Mouse (Mus musculus) thymus, postnatal 36 days (tissue): ENCODE data around the gene Itgb2.
A peak's percentile ranks its signal among the peaks of the same experiment; 100 is the strongest.

Source experiments
- DNase-seq, 2 experiments: peaks; one replicate each; pipeline ENCODE4 v3.0.0; 2022; ENCODE audit warnings: mixed read lengths in 2 of 2

The Itgb2 gene

GRCm38 (mm10) chr10:77552162-77552561 lies 22.1 kb downstream of the Itgb2 start:
- DNase-seq = no peak

GRCm38 (mm10) chr10:77553285-77553684 lies 23.2 kb downstream of the Itgb2 start:
- DNase-seq = no peak

DNA sequence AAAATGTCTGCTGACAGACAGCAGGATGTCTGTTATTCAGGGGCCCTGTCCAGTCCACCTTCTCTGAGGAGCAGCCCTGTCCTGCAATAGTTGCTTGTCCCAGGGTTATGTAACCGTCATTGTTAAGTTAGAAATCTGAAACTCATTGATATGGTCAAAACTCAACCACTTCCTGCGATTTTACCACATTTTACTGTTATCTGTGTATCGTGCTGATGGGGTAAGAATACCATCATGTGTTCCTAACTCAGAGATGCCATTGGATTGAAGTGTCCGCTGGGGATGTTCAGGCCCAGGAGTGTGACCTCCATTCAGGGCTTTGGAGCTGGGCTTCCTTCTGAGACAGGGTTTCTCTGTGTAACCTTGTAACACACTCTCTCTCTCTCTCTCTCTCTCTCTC lies 24.9 kb downstream of the Itgb2 start:
- no peak for DNase-seq

DNA sequence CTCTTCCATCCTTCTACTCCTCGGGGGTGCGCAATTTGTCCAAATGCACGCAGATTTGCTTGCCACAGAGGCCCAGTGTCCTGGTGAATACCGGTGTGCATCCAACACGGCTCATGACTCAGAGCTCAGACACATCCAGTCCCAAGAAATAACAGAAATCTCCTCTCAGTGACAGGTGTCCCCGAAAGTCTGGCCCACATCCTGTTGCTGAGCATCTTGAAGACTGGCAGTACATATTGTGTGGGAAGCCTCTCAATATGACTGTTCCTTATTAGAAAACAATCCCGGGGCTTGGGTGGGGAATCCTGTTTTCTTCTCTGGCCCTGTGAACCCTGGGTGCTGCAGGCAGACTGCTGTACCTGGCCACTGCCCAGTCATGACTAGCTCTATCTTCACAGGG lies 26.6 kb downstream of the Itgb2 start:
- DNase-seq = no peak

DNA sequence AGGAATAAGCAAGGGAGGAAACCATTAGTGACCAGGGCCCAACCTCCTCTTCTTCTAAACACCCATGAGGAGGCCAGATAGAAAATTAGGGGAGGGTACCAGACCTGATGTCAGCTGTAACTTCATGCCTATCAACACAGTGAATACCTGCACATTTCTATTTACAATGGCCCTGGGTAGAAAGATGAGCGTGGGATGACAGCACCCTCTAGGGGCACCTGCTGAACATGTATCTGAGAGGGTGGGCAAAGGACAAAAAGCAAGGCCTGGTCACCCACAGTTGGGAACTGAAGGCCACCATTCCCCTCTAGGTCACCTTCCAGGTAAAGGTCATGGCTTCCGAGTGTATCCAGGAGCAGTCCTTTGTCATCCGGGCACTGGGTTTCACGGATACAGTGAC lies 27.6 kb downstream of the Itgb2 start:
- DNase-seq = peak in 1 of 2 experiments; percentile 30

DNA sequence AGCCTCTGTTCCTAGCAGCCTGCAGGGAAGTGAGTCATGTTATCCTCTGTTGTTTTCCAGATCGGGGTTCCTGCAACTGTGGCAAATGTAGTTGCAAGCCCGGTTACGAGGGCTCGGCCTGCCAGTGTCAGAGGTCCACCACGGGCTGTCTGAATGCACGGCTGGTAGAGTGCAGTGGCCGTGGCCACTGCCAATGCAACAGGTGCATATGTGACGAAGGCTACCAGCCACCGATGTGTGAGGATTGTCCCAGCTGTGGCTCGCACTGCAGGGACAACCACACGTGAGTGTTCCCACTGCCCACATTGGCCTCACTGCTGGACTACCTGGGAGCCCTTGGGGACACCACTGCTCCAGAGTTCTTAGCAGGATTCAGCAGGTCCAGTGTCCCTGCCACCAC lies 30.0 kb downstream of the Itgb2 start:
- no peak for DNase-seq

GRCm38 (mm10) chr10:77560830-77561229 lies 30.8 kb downstream of the Itgb2 start:
- no peak for DNase-seq

- no peak for DNase-seq
These were observed 31.5 kb downstream of the Itgb2 start for GRCm38 (mm10) chr10:77561508-77561907.

DNA sequence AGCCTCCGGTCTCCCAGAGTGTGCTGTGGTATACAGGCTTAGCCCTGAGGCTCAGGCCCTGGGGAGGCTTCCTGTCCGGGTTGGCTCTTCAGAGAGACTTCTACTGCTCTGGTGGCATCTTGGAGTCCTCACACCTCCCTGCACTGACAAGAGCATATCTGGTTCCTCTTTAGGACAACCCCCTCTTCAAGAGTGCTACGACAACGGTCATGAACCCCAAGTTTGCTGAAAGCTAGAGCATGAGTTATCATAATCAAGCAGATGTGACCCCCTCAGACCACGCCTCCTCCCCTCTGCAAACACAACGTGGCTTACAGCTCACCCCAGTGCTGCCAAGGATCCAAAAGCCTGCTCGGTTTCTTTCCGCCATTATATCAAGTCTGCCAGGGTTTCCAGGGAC lies 35.0 kb downstream of the Itgb2 start:
- no peak for DNase-seq

DNA sequence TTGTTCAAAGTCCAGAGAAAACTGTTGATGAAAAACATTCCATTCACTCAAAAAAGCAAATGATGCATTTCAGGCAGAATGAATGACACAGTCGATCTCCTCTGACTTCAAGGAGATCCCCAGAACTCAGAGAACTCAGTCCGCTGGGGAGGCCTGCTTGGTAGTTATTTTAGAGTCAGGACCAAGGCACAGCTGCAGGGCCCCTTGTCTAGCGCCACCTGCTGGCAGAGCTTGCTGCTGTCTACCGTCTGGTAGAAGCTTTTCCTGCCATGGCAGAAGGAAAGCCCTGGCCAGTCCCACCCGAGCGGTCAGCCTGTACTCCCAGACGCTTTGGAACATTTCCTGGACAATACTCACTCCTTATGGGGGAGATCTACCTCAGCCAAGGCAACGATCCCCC lies 36.6 kb downstream of the Itgb2 start:
- DNase-seq = peak; percentile 80 to 83

DNA sequence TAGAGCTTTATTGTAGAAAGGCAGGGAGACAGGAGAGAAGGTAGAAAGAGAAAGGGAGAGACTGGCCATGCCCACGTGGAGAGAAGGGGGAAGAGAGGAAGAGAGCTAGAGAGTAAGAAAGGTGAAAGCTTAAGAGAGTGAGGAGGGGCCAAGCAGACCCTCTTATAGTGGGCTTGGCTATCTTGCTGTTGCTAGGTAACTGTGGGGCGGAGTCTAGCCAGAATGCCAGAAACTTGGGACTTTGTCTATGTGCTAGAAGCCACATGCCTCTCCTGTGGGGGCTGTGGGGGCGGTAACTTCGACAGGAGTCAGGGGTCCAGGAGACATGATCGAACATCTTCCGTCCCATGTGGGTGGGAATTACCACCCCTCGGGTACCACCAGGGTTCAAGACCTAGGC lies 39.4 kb downstream of the Itgb2 start:
- DNase-seq = no peak

DNA sequence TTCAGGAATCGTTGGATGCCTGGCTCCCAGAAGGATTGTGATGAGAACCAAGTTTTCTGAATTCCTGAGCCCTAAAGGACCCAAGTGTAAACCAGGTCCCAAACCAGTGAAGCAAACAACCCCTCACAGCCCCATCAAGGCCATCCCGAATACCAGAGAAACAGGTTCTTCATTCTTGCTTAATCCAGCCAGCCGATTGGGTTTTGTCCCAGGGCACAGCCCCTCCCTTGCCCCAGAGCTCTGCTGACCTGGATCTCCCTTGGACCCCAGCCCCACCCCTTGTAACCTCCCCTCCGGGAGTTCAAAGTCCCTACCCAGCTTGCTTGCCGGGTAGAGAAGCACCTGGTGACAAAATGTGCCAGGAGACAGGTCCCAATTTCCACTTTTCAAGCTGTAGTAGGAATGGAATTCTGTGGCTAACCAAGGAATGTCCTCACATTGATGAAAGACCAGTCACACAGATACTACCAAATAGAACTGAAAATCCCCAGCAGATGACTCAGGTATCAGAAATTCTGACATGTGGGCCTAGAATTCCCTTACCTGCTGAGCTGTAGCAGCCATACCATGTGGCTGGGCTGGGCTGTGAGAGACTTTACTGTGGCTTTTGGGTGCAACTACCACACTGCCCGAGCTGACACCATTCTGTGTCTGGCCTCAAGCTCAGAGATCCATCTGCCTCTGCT lies 40.1 kb downstream of the Itgb2 start:
- no peak for DNase-seq

DNA sequence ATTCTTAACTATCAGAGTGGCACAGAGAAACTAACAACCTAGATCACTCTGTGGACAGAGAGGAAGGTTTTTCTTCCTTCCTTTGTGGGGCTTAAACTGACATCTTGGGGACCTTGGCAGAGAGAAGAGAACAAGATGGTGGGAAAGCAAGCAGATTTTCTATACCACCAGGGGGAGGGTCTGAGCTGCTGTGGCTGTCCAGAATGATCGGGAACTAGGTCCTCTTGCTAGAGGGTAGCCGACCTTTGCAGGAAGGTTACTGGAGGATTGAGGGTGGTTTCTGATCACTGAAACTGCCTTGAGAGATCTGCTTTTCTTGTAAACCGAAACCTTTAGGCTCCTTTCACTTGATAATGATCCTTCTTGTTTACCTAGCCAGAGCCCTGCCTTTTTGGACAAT lies 42.2 kb downstream of the Itgb2 start:
- DNase-seq = no peak

- no peak for DNase-seq
These were observed 43.1 kb downstream of the Itgb2 start for GRCm38 (mm10) chr10:77573162-77573561.

DNA sequence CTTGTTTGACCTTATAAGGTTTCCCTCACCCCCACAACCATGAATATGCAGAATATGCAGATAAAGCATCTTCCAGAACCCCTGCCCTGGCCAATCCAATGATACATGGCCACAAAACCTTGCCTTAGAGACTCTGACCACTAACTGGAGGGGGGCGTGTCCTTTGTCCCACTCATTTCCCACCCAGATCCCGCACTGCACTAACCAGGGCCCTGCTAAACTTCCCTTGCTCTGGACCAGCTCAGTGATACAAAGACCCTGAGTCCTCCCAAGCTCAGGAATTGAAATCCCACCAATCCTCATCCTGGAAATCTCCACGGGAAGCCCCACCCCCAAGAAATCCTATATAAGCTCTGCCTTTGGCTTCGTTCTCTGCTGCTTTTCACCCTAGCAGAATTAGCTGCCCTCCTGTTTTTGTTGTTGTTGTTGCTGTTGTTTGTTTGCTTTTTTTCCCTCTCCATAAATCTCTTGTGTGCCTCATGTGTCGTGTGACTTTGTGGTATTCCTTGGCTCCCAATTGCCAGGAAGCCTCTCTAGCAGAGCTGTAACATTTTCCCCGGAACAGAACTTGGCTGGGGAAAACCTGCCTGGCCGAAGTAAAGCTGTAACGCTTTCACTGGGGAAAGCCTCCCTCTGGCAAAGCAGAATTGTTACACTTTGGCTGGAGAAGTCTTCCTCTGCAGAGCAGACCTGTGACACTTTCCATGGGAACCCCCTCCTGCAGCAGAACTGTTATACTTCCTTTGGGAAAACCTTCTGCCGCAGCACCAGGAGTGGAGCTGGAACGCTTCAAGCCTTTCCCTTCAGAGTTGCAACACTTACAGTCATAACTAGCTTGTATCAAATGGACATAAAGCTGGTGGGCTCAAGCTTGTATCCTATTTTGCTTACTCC lies 50.2 kb downstream of the Itgb2 start:
- no peak for DNase-seq

GRCm38 (mm10) chr10:77581023-77581407 lies 51.0 kb downstream of the Itgb2 start:
- no peak for DNase-seq

DNA sequence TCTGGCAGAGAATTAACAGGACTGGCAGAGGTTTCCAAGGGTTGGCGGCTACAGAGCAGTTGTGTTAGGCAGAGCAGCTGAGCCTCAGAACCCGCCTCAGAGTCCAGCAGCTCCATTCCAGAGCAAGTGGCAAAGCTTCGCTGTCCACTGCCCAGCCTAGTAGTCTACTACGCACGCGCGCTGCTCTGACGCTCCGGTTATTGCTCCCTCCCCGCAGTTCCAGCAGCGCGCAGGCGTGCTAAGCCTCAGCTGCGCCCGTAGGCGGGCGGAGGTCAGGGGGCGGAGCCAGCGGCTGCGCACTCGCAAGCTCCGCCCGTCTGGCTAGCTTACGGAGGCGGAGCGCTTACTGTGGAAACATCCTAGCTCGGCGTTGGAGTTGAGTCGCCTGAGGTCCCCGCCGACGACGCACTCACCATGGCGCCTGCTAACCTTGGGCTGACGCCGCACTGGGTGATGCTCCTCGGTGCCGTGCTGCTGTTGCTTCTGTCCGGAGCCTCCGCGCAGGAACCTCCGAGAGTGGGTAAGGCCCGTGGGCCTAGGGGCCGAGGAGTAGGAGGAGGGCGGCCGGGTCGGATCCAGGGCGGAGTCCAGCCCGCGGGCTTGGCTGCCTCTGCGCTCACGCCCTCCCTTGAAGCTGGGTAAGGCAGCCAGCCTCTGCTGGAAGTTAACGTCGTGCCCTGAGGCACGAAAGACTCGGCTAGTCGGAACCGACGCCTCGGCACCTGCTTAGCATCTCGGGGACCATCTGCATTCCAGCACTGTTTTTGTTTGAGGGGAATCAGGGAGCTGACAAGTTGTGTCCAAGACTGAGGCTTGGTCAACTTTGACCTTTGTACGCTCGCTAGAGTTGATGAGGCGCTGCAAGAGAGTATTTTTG lies 51.6 kb downstream of the Itgb2 start, which contains the start of gene Pttg1ip:
Gene Pttg1ip (plus strand): TSS at position 313 of the 877 bp plus-strand sequence.
- DNase-seq = peak; percentile 93 to 97

- DNase-seq = no peak
These were observed 52.2 kb downstream of the Itgb2 start for GRCm38 (mm10) chr10:77582285-77582618.

- no peak for DNase-seq
These were observed 53.9 kb downstream of the Itgb2 start for GRCm38 (mm10) chr10:77583795-77584422.

- no peak for DNase-seq
These were observed 56.6 kb downstream of the Itgb2 start for GRCm38 (mm10) chr10:77586637-77587036.

GRCm38 (mm10) chr10:77587091-77587775 lies 57.2 kb downstream of the Itgb2 start:
- DNase-seq = no peak

GRCm38 (mm10) chr10:77588036-77588435 lies 58.0 kb downstream of the Itgb2 start:
- DNase-seq = no peak
